In genomic region chr6:117275915-117276314, GRCm38 (mm10) we compare ENCODE assay signal across 23 mouse cellular contexts.
"Had no signal": no experiment of that assay in that cellular context is flagged by ENCODE, and none has a peak within 500 bp of the region (broad histone marks: within the 10 kb centered on the region; RNA-seq: fewer than 3 reads in every experiment).

No protein-coding gene starts in this region.

- H3K9ac ChIP-seq: kidney, embryonic 15.5 days; liver, embryonic 14.5 days; lung, embryonic 15.5 days; midbrain, embryonic 13.5 days; neural tube, embryonic 13.5 days; stomach, embryonic 15.5 days had no signal

- H3K36me3 ChIP-seq: kidney, embryonic 15.5 days; lung, embryonic 15.5 days; midbrain, embryonic 10.5 days; midbrain, embryonic 13.5 days; neural tube, embryonic 13.5 days; stomach, embryonic 15.5 days had no signal

- H3K9me3 ChIP-seq: kidney, embryonic 15.5 days; lung, embryonic 15.5 days; midbrain, embryonic 10.5 days; midbrain, embryonic 13.5 days; neural tube, embryonic 13.5 days; stomach, embryonic 15.5 days had no signal

- H3K27ac ChIP-seq: kidney, embryonic 15.5 days; left cerebral cortex, adult 2 months; liver, embryonic 14.5 days; lung, embryonic 15.5 days; midbrain, embryonic 10.5 days; midbrain, embryonic 13.5 days; neural tube, embryonic 13.5 days; stomach, embryonic 15.5 days had no signal

- DNase-seq: kidney, adult 8-10 months; kidney, postnatal 10 days; kidney, postnatal 36 days; layer of hippocampus, postnatal 36 days; lung, adult 18-20 months; lung, postnatal 10 days; lung, postnatal 36 days; retina, postnatal 1 day; right cerebral cortex, postnatal 25 days; spleen, adult 18-20 months; thymus, adult 18-20 months; thymus, postnatal 36 days had no signal

- ATAC-seq: midbrain, embryonic 13.5 days; midbrain, embryonic 16.5 days had no signal

- H3K4me2 ChIP-seq: kidney, embryonic 15.5 days; lung, embryonic 15.5 days; midbrain, embryonic 13.5 days; neural tube, embryonic 13.5 days; stomach, embryonic 15.5 days had no signal

- H3K27me3 ChIP-seq: lung, embryonic 15.5 days; midbrain, embryonic 13.5 days; neural tube, embryonic 13.5 days; stomach, embryonic 15.5 days had no signal

- H3K4me1 ChIP-seq: lung, embryonic 15.5 days; megakaryocyte, embryonic 14.5 days had no signal

- H3K4me3 ChIP-seq: kidney, embryonic 15.5 days; left cerebral cortex, adult 2 months; lung, embryonic 15.5 days; megakaryocyte, embryonic 14.5 days; midbrain, embryonic 10.5 days; midbrain, embryonic 13.5 days; myocyte; neural tube, embryonic 13.5 days; stomach, embryonic 15.5 days had no signal
